In genomic region chr15:61210161-61210560, GRCm38 (mm10) we compare ENCODE assay signal across 18 mouse cellular contexts.
DNase-seq lines count a peak whose midpoint lies in the region; ATAC-seq lines count a peak whose summit lies in the region.
"Had no signal": no experiment of that assay in that cellular context is flagged by ENCODE, and none has a peak within 500 bp of the region (broad histone marks: within the 10 kb centered on the region; RNA-seq: fewer than 3 reads in every experiment).

No protein-coding gene starts in this region.

- no peaks in the 10 kb centered on the region for H3K4me1 ChIP-seq in embryonic facial prominence, embryonic 14.5 days (ENCODE audit: control insufficient read depth, insufficient read depth, low read length)
- H3K4me1 ChIP-seq in embryonic facial prominence, embryonic 10.5 days: no peaks in the 10 kb centered on the region
- no peaks in the 10 kb centered on the region for H3K4me1 ChIP-seq in forebrain, embryonic 11.5 days (replicated peaks; ENCODE audit: control insufficient read depth, insufficient read depth, low read length)
- H3K4me1 ChIP-seq: embryonic facial prominence, embryonic 13.5 days; forebrain, embryonic 12.5 days had no signal

- no peaks in the 10 kb centered on the region for H3K9me3 ChIP-seq in embryonic facial prominence, embryonic 14.5 days (ENCODE audit: control insufficient read depth, low read length)
- no peaks in the 10 kb centered on the region for H3K9me3 ChIP-seq in embryonic facial prominence, embryonic 10.5 days
- H3K9me3 ChIP-seq in forebrain, embryonic 11.5 days (ENCODE audit: control insufficient read depth, low read length): no peaks in the 10 kb centered on the region
- H3K9me3 ChIP-seq: embryonic facial prominence, embryonic 13.5 days; forebrain, embryonic 12.5 days had no signal

- H3K9ac ChIP-seq in embryonic facial prominence, embryonic 14.5 days (ENCODE audit: low read depth, low read length): no peak overlapping the region
- no peak overlapping the region for H3K9ac ChIP-seq in forebrain, embryonic 11.5 days (ENCODE audit: low read length)
- H3K9ac ChIP-seq: embryonic facial prominence, embryonic 13.5 days; forebrain, embryonic 12.5 days had no signal

- no peak overlapping the region for H3K4me3 ChIP-seq in embryonic facial prominence, embryonic 14.5 days (ENCODE audit: low read depth, low read length)
- H3K4me3 ChIP-seq in embryonic facial prominence, embryonic 10.5 days: no peak overlapping the region
- no peak overlapping the region for H3K4me3 ChIP-seq in forebrain, embryonic 11.5 days (ENCODE audit: low read depth, low read length)
- H3K4me3 ChIP-seq: embryonic facial prominence, embryonic 13.5 days; forebrain, embryonic 12.5 days had no signal

- no peaks in the 10 kb centered on the region for H3K36me3 ChIP-seq in embryonic facial prominence, embryonic 14.5 days (ENCODE audit: control insufficient read depth, insufficient read depth, low read length)
- H3K36me3 ChIP-seq in embryonic facial prominence, embryonic 10.5 days (replicated peaks): no peaks in the 10 kb centered on the region
- no peaks in the 10 kb centered on the region for H3K36me3 ChIP-seq in forebrain, embryonic 11.5 days (ENCODE audit: control insufficient read depth, insufficient read depth, low read length)
- H3K36me3 ChIP-seq: embryonic facial prominence, embryonic 13.5 days; forebrain, embryonic 12.5 days had no signal

- ATAC-seq in embryonic facial prominence, embryonic 14.5 days (ENCODE audit: low read depth): no peak
- no peak for ATAC-seq in forebrain, embryonic 11.5 days (replicated peaks; ENCODE audit: low FRiP score)
- ATAC-seq: forebrain, embryonic 14.5 days; forebrain, embryonic 16.5 days had no signal

- DNase-seq in embryonic facial prominence, embryonic 14.5 days (ENCODE audit: low spot score): peak; percentile 71
- DNase-seq in embryonic facial prominence, embryonic 10.5 days (ENCODE audit: low spot score): no peak
- peak; percentile 20 for DNase-seq in 3T3-L1 (ENCODE audit: low read depth, low spot score)
- peak; percentile 5 for DNase-seq in NIH3T3 (ENCODE audit: low read depth)
- no peak for DNase-seq in forebrain, embryonic 11.5 days (ENCODE audit: low spot score)
- no peak for DNase-seq in adrenal gland, adult 8-10 months
- DNase-seq: adrenal gland, adult 2 months; adrenal gland, postnatal 14 days; adrenal gland, postnatal 36 days; cerebellum, adult 11-12 months; cerebellum, adult 2 months; cerebellum, adult 9-10 months; cerebellum, postnatal 10 days; cerebellum, postnatal 25 days had no signal

- H3K27me3 ChIP-seq in embryonic facial prominence, embryonic 14.5 days (replicated peaks; ENCODE audit: control insufficient read depth, insufficient read depth, low read length): no peaks in the 10 kb centered on the region
- H3K27me3 ChIP-seq in embryonic facial prominence, embryonic 10.5 days (replicated peaks; ENCODE audit: low read depth, poor library complexity, severe bottlenecking): no peaks in the 10 kb centered on the region
- no peaks in the 10 kb centered on the region for H3K27me3 ChIP-seq in forebrain, embryonic 11.5 days (ENCODE audit: control insufficient read depth, insufficient read depth, low read length)
- H3K27me3 ChIP-seq: embryonic facial prominence, embryonic 13.5 days; forebrain, embryonic 12.5 days had no signal

- no peak overlapping the region for H3K4me2 ChIP-seq in embryonic facial prominence, embryonic 14.5 days (ENCODE audit: low read depth, low read length)
- no peak overlapping the region for H3K4me2 ChIP-seq in forebrain, embryonic 11.5 days (ENCODE audit: low read depth, low read length, severe bottlenecking)
- H3K4me2 ChIP-seq: embryonic facial prominence, embryonic 13.5 days; forebrain, embryonic 12.5 days had no signal

- no peak overlapping the region for H3K27ac ChIP-seq in embryonic facial prominence, embryonic 14.5 days (replicated peaks; ENCODE audit: low read depth, low read length)
- H3K27ac ChIP-seq in embryonic facial prominence, embryonic 10.5 days (replicated peaks): no peak overlapping the region
- no peak overlapping the region for H3K27ac ChIP-seq in forebrain, embryonic 11.5 days (ENCODE audit: low read depth, low read length)
- H3K27ac ChIP-seq: embryonic facial prominence, embryonic 13.5 days; forebrain, embryonic 12.5 days had no signal

Comparison
In these comparisons a context has a peak if more than half of its experiments do, and no peak if none do; other contexts are left out.
1. DNase-seq: peak in embryonic facial prominence, embryonic 14.5 days (single experiment), 3T3-L1 (single experiment) and NIH3T3 (single experiment); none in embryonic facial prominence, embryonic 10.5 days (single experiment), forebrain, embryonic 11.5 days (single experiment) and adrenal gland, adult 8-10 months (single experiment).